Mouse (Mus musculus) embryonic fibroblast, embryonic 13.5 days (primary cell): ENCODE data around the gene Clec18a. TPM values are rescaled to one million over a fixed set of nuclear protein-coding genes. Genes with fewer than 3 reads are reported as not detected.
"Not testable (repeated sequence)": the region's sequence is repeated elsewhere in the genome, so short reads cannot be mapped to it uniquely, and the experiment has no call there.

Experiments
- H3K27ac ChIP-seq: 2 replicates; pipeline ENCODE4 v1.5.1; 2012; ENCODE audit warnings: low read length, control low read depth, inconsistent platforms; ENCODE audit not compliant: insufficient read depth
- H3K4me1 ChIP-seq: 2 replicates; pipeline ENCODE4 v1.6.1; 2011; ENCODE audit warnings: low read length; ENCODE audit not compliant: control insufficient read depth, insufficient read depth
- H3K4me3 ChIP-seq: 2 replicates; pipeline ENCODE4 v1.5.1; 2011; ENCODE audit warnings: mild to moderate bottlenecking, control low read depth, low read length; ENCODE audit not compliant: insufficient read depth
- CTCF ChIP-seq: IDR thresholded peaks from 2 replicates; pipeline ENCODE4 v1.5.1; 2011; ENCODE audit warnings: mild to moderate bottlenecking, control low read depth, low read length, moderate library complexity, borderline replicate concordance; ENCODE audit not compliant: insufficient read depth
- POLR2A ChIP-seq: IDR thresholded peaks from 2 replicates; pipeline ENCODE4 v1.6.1; 2011; ENCODE audit warnings: low read depth, mild to moderate bottlenecking, control low read depth, low read length, moderate library complexity
- polyA plus RNA-seq: library from polyadenylated mRNA; stranded (reverse); fragments of >200 nt; gene quantifications from 2 replicates; pipeline ENCODE4 v1.2.4, GENCODE M21; 2011; ENCODE audit warnings: low read depth; ENCODE audit not compliant: missing spikeins, insufficient read length

The Clec18a gene
- polyA plus RNA-seq, 1 experiment = not detected

DNA sequence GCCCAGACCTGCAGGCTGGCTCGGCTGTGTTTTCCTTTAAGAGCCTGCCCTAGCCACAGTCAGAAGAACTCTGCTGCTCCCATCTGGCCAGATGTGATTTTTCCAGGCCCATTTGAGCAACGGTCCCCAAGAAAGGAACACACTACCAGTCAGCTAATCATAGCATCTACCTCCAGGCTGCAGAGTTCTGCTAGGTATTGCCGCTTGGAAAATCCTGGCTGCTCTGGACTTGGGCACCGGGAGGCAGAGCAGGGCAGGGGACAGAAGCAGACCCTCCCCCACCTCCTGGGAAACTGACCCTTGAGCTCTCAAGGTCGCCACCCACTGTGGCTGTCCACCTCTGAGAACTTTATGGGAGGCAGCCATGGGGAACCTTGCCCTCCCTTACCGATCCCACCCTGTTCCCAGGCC, 12.4 kb downstream of the Clec18a start:
- H3K4me3 ChIP-seq = no peak overlapping the region
- TF ChIP-seq POLR2A = no peak
- TF ChIP-seq CTCF = no peak
- H3K27ac ChIP-seq = no peak overlapping the region
- no peaks in the 10 kb centered on the region for H3K4me1 ChIP-seq

DNA sequence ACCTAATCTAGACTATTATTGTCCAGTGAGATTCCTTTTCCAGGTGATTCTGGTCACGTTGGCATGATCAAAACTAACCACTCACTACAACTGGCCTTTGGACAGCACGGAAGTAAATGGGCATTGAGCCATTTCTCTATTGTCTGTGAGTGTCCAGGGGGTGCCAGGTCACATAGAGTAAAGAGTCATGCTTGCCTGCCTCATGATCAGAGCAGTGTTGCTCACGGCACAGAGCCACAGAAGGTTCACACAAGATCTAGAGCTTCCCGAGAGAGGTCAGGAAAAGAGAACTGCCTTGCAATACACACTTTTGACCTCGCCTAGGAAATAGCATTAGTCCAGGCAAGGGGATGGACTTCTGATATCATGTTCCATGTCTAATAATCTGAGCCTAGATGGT, 12.8 kb downstream of the Clec18a start:
- H3K27ac ChIP-seq = no peak overlapping the region
- no peak for TF ChIP-seq CTCF
- no peak for TF ChIP-seq POLR2A
- no peak overlapping the region for H3K4me3 ChIP-seq
- no peaks in the 10 kb centered on the region for H3K4me1 ChIP-seq

DNA sequence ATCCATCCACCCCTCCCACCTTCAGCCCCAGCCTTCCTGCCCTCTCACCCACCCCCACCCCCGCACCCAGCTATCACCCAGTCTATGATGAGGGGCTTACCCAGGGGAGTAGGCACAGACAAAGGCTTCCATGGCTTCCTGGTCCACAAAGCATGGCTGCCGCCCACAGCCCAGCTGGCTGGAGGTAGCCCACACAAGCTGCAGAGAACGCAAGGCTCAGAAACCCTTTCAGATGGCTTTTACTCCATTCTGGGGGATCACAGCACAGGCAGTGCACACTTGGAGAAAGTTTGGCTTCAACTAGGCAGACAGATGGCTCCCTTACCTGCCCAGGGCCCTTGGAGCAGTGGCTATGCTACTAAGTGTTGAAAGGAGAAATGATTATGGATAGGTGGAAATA, 16.3 kb downstream of the Clec18a start:
- H3K4me1 ChIP-seq = no peaks in the 10 kb centered on the region
- TF ChIP-seq CTCF (no peak), POLR2A (no peak)
- no peak overlapping the region for H3K4me3 ChIP-seq
- H3K27ac ChIP-seq = no peak overlapping the region

DNA sequence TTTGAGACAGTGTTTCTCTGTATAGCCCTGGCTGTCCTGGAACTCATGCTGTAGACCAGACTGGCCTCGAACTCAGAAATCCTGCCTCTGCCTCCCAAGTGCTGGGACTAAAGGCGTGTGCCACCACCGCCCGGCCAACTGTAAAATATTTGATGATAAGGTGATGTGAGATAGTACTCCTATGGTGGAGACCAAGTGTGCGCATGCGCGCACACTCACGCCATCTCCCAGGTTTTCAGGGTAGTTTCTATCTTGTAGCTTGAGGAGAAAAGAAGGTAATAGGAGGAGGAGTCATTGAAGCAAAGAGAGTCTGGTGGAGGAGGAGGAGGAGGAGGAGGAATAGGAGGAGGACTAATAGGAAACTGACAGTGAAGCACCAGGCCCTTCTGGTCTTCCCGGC, 23.6 kb downstream of the Clec18a start:
- H3K27ac ChIP-seq, H3K4me1 ChIP-seq, H3K4me3 ChIP-seq: not testable (repeated sequence)

DNA sequence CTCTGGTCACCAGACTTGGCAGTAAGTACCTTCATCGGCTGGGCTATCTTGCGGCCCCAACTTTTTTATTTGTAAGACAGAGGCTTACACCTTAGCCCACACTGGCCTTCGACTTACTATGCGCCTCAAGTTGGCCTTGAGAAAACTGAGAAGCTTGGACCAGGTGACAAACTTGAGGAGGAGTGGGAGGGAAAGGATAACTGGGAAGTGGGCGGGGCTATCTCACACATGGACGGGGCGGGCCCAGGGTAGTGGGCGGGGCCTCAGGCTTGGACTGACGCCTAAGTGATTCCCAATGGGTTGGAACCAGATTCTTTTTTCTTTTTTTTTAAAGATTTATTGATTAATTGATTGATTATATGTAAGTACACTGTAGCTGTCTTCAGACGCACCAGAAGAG, 24.8 kb downstream of the Clec18a start:
- no peak overlapping the region for H3K27ac ChIP-seq
- no peaks in the 10 kb centered on the region for H3K4me1 ChIP-seq
- no peak overlapping the region for H3K4me3 ChIP-seq
- no peak for TF ChIP-seq CTCF
- TF ChIP-seq POLR2A = no peak

DNA sequence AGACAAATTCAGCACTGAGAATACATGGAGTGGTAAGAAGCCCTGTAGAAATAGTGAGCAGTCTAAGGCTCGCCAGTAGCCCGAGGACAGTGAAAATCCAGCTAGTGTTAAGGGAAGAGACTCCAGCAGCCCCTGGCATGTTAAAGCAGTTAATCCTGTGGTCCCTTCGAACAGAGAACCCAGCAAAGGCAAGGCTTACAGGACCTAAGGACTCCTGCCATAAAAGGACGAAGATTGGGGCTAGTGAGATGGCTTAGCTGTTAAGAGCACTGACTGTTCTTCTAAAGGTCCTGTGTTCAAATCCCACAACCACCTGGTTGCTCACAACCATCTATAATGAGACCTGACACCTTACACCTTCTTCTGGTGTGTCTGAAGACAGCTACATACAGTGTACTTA, 25.9 kb downstream of the Clec18a start:
- Histone ChIP-seq H3K27ac (no peak overlapping the region), H3K4me3 (no peak overlapping the region), H3K4me1 (no peaks in the 10 kb centered on the region)
- TF ChIP-seq CTCF (no peak), POLR2A (no peak)

DNA sequence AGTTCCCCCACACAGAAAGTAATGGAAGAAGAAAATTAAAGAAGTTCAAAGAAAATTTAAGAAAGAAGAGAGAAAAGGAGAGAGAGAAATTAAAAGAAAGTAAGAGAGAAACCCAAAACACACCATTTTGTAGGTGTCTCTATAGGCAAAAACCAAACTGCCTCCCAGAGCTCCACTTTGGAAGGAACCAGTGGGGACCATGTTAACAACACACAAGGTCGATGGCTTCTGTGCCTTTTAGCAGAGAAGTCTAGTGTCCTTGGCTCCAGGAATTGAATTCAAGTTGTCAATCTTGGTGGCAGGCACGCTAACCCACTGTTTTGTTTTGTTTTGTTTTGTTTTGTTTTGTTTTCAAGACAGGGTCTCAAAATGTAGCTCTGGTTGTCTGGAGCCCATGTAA, 29.3 kb downstream of the Clec18a start:
- TF ChIP-seq POLR2A (no peak), CTCF (no peak)
- Histone ChIP-seq H3K4me1 (peaks cover 10% of the 10 kb centered on the region), H3K27ac (no peak overlapping the region), H3K4me3 (no peak overlapping the region)

DNA sequence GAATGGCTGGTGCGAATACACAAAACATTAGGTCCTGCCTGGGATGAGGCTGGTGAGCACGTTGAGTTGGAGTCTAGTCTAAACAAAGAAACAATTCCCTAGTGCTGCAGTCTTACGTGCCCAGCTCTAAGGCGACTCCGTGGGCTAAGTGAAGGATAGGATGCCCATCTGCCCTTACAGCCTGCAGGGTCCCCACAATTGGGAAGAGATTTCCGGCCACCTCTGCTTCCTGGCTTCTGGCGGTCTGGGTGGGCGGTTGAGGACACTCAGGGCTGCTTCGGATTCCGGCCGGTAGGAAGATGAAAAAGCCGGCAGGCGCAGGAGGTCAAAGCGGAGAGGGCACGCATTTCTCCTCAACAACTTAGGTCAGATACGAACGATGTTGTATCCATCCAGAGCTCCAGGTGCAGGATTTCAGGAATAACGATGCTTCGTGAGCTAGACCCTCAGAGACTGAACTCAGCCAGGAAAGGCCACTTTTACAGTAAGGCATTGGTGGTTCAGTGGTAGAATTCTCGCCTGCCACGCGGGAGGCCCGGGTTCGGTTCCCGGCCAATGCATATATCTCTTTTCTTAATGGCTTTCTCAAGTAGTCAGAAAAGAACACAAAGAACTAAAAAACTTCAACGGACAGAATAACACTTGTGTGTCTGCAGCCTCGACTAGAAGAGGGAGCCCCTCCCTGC, 30.0 kb downstream of the Clec18a start:
- TF ChIP-seq POLR2A = no peak
- TF ChIP-seq CTCF = no peak
- no peak overlapping the region for H3K27ac ChIP-seq
- peaks cover 13% of the 10 kb centered on the region for H3K4me1 ChIP-seq
- peak overlapping the region; percentile 47 for H3K4me3 ChIP-seq

DNA sequence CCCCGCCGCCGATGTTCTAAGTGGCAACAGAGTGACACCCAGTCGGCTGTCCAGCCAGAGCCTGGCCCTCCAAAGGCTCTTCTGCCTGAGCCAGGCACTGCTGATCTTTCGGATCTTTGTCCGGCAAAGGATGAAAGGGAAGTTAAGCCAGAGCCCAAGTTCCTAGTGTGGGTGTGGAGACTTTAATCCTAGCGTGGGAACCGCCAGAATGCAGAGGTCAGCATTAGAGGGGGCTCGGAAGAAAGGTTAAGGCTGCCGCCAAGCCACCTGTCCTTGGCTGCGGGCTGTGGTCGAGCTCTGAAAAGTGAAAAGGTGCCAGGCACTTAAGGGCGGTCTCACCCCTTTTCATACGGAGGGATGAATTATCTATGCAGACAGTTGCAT, 30.5 kb downstream of the Clec18a start:
- H3K27ac ChIP-seq = no peak overlapping the region
- H3K4me1 ChIP-seq = peaks cover 13% of the 10 kb centered on the region
- peak overlapping the region; percentile 47 for H3K4me3 ChIP-seq
- TF ChIP-seq CTCF = no peak
- TF ChIP-seq POLR2A = no peak

DNA sequence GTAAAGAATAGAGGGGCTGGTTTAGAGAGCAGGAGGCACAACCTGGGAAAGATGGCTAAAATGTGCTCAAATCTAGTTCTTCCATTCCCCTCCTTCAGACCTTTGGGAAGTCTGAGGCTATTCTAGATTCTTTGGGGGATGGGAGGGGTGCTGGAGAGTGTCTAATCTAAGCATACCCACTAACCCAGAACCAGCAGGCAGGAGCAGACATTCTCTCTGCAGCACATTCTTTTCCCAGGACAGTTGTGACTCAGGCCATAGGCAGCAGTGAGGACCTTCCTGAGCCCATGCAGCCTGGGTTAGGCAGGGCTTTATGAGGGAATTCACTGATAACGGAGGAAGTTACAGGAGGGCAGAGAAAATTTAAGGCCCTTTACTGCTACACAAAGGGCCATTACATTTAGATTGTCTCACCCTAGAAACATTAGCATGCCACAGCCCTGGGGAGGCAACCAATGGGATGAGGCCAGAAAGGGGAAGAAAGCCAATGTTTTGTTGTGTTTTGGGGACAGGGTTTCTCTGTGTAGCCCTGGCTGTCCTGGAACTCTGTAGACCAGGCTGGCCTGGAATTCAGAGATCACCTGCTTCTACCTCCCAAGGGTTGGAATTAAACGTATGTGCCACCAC, 33.2 kb downstream of the Clec18a start:
- Histone ChIP-seq H3K27ac (peak overlapping the region; percentile 61), H3K4me1 (peaks cover 13% of the 10 kb centered on the region), H3K4me3 (no peak overlapping the region)
- no peak for TF ChIP-seq POLR2A
- TF ChIP-seq CTCF = no peak

DNA sequence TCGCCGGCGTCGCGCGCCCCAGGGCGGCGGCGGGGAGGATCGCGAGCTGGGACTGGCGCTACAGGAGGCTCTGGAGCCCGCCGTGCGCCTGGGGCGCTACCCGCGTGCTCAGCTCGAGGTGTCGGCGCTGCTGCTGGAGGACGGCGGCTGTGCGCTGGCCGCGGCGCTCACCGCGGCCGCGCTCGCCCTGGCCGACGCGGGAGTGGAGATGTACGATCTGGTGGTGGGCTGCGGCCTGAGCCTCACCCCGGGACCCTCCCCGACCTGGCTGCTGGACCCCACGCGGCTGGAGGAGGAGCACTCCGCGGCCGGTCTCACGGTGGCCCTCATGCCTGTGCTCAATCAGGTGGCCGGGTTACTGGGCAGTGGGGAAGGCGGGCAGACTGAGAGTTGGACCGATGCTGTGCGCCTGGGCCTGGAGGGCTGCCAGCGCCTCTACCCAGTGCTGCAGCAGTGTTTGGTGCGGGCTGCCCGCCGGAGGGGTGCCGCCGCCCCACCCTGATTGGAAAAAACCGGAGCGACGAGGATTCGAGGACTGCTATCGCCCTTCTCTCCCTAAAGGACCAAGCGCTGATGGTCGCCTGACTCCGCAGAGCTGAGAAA, 35.4 kb downstream of the Clec18a start:
- no peak for TF ChIP-seq CTCF
- no peak for TF ChIP-seq POLR2A
- Histone ChIP-seq H3K27ac (peak overlapping the region; percentile 81), H3K4me1 (peaks cover 13% of the 10 kb centered on the region), H3K4me3 (peak overlapping the region; percentile 58)
